Mouse (Mus musculus): ENCODE data around the gene Enho.

The Enho gene

GRCm38 (mm10) chr4:41663614-41664013, 23.5 kb upstream of the Enho start:
- no peak for DNase-seq (ENCODE audit: low spot score in 2 of 2)

GRCm38 (mm10) chr4:41662723-41663122, 22.6 kb upstream of the Enho start:
- no peak for DNase-seq (ENCODE audit: low spot score in 2 of 2)

DNA sequence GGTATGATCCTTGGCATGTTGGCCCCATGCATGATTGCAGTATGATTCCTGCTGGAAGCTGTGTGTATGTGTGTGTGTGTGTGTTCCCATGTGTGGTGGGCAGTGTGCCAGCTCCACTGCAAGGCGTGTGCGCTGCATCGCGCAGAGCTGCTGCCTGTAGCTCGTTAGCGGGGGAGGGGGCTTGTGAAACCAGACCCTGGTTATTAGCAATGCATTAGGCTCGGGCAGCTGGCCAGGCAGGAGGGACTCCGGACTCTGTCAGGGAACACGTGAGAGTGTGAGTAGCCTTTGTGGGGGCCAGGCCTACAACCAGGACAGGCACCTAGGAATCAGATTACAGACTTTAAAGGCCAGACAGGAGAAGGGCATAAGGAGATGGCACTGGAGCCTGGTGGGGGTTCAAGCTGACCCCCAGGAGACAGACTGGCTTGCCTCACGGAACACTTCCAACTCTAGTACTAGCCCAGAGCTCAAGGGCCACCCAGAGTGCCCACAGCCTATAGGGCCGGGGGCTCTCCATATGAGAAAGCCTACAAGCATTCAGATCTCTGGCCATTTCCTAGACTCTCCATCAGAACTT, 20.8 kb upstream of the Enho start:
- no peak for DNase-seq (ENCODE audit: low spot score in 2 of 2)

DNA sequence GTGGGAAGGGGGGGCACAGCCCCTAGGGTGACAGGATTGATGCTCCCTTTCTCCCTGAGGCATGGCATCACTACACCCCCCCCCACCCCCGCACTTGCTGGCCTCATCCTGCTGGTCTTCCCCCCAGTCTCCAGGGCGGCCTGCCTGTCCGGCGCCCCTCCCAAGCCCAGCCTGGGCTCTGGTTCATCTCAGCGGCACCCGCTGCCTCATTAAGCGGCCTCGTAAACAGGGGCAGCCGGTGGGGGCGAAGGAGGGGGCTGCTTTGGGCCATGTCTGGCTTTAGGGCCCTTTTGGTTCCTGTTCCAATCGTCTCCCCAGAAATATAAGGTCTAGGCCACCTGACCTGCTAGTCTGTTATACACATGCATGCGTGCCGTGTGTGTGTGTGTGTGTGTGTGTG, 19.4 kb upstream of the Enho start:
- DNase-seq (ENCODE audit: low spot score in 2 of 2): no peak

- no peak for DNase-seq (ENCODE audit: low spot score in 2 of 2)
Measured at GRCm38 (mm10) chr4:41658566-41659384, 18.7 kb upstream of the Enho start.

DNA sequence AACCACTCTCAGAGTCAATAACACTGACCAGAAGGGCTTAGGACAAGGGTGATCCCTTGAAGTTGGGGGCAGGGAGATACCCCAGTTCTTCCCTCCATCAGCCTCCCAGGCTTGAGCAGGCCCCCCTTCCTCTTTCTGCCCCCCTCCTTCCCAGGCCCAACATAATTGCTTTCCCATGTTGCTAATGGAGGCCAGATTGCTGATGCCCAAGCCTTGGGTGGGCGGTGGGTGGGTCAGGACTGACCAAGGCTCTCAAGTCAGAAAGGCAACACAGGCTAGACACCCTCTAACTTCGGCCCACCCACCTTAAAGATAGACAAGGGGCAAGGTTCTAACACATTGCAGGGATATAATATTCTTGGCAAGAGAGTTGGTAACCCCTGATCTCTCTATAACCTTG, 15.4 kb upstream of the Enho start:
- no peak for DNase-seq (ENCODE audit: low spot score in 2 of 2)

GRCm38 (mm10) chr4:41654217-41654616, 14.1 kb upstream of the Enho start:
- DNase-seq (ENCODE audit: low spot score in 2 of 2): no peak

DNA sequence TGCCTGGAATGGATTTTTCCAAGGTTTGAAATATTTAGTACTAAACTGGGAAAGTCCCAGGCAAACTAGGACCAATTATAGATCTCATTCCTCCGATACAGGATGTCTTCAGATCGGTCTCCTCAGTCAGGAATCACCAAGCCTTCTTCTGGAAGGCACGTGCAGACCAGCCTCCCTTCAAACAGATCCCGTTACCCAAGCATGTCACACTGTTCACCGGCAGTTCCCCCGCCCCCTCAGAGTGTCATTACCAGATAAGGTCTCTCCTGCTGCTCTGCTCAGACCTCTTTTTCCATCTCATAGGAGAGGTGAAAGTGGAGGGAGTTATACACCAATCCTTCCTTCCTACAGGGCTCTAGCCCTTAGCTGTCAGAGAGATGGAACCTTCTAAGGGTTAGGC, 13.6 kb upstream of the Enho start:
- DNase-seq (ENCODE audit: low spot score in 2 of 2): no peak

DNA sequence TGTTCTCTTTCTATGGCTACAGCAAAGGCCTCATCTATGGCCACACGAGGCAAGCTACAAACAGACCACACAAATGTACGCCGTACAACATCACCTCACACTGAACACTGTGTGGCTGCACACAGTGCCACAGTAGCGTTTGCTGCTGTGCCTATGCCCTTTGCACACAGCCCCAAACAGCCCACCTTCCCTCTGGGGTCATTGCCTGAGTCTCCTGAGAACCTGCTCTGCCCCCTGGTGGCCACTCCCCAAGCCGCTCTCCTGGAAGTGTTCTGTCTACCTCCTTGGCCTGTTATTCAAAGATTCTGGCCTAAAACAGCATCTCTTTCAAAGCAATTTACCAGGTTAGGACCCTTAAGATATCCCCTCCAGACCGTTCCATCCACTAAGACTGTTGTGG, 13.2 kb upstream of the Enho start:
- DNase-seq (ENCODE audit: low spot score in 2 of 2): peak; percentile 39 to 65

GRCm38 (mm10) chr4:41648627-41649026, 8.5 kb upstream of the Enho start:
- no peak for DNase-seq (ENCODE audit: low spot score in 2 of 2)

DNA sequence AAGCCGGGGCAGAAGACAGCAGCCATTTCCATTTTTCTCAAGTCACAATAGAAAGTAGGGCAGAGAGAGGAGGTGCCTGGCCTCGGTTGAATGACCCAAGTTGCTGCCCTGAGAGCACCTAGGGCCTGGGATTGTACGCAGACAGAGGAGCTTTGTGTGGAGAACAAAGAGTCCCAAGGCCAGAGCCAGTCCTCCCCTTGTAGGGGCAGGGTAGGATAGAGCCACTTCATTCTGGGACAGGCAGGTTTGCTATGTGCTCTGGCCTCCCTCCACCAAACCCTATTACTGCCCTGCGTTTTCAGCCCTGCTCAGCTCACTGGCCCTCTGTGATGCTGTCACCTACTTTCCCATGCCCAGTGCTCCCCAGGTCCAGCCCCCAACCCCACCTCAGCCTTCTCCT, 8.0 kb upstream of the Enho start:
- no peak for DNase-seq (ENCODE audit: low spot score in 2 of 2)

GRCm38 (mm10) chr4:41645488-41645887, 5.4 kb upstream of the Enho start:
- DNase-seq (ENCODE audit: low spot score in 2 of 2): peak in 1 of 2 experiments; percentile 40

DNA sequence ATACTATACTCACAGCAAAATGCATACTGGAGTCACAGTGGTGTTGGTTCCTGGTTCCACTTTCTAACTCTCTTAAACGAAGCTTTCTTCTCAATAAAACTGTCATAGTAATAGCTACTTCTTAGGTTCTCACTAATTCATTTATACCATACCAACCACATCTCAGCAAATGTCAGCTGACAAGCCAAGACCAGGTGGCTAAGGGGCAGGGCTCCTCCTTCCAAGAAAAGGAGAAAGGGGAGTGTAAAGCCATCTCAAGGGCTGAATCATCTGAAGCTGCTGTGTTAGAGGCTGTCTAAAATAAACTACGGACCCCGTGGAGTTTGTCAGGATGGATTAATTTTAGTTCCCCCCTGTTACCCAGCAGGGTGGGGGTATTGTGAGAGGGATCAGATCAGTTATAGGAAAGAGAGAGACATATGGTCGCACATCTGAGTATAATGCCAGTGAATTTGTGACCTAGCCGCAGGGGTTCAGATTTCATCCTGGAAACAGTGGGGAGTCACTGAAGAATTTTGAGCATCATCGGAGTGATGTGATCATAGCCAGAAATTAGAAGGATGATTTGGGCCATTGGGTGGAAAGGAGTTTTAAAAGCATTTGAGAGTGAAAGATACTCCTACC, 1.2 kb upstream of the Enho start:
- DNase-seq (ENCODE audit: low spot score in 2 of 2): no peak

DNA sequence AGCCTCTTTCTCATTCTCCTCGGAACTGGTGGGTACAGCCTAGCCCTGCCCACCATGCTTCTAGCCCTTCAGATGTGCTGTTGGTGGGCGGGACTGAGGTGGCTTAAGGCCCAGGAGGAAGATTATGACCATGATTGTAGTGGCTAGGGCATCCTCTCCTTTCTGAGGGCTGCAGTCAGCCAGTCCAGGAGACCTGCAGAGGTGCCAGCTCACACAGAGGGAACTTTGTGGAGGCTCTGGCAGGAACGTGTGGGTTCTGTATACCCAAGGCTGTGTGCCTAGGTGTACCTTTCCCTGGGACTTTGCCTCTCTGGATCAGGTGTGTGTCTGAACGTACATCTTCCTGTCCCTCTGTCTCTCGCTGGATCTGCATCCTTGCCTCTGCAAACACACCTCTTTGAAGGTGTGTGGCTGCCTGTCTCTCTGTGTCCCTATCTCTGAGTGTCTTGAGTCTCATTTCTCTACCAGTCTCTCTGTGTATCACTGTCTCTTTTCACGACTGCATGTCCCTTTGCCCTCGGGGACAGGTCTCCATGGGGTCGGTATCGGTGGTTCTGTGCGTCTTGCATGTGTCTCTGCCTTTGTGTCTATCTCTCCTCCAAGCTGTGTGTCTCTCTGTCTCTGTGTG, 796 bp downstream of the Enho start:
- no peak for DNase-seq (ENCODE audit: low spot score in 2 of 2)

- no peak for DNase-seq (ENCODE audit: low spot score in 2 of 2)
Measured at GRCm38 (mm10) chr4:41638828-41639213, 1.3 kb downstream of the Enho start.

GRCm38 (mm10) chr4:41638186-41638731, 1.9 kb downstream of the Enho start:
- DNase-seq (ENCODE audit: low spot score in 2 of 2): no peak

DNA sequence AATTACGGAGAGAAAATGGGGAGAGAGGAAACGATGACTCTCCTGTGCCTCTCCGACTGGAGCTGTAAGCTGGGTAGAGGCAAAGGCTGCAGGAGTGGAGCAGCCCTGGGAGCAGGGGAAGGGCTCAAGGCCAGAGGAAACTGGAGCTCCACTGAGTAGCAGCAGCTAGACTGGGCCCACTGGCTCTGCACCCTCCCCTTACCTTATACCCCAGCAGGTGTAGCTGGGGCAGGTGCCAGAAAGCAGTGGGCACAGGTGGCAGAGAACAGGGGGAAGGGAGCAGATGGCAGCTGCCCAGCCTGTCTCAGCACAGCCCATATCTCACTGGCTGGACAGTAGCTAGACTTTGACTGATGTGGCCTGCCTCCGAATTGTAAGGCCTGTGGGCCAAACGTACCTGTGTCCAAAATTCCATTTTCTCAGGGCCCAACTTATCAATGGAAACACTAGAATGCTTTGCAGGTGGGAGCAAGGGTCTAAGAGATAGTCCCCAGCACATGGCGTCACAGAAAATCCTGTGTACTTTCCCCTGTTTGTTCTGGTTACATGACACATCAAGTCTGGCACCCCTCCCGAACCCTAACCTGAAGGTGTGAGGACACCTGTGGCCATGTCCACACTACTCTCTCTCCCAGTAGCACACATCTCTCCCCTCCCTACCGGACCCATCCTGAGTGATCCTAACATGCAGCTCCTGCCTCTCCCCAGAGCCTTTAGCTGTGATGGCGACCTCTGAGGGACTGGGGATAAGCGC, 3.1 kb downstream of the Enho start:
- DNase-seq (ENCODE audit: low spot score in 2 of 2): no peak

DNA sequence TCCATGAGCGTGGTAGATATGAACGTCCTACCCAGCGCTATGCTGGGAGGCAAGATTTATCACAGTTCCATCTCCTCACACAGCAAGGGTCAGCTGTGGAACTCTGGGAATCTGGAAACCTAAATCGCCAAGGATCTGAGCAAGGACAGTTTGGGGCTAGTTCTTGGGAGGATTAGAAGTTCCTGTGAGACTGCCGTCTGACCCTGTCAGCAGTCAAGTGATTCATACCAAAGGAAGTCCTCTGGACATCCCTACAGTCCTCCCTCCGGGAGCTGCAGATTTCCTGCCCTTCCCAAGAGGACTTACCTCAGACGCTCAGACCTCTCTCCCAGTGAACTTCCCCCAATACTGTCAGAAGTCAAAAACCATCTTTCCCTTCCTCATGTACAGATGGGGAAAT, 3.8 kb downstream of the Enho start:
- DNase-seq (ENCODE audit: low spot score in 2 of 2): no peak

DNA sequence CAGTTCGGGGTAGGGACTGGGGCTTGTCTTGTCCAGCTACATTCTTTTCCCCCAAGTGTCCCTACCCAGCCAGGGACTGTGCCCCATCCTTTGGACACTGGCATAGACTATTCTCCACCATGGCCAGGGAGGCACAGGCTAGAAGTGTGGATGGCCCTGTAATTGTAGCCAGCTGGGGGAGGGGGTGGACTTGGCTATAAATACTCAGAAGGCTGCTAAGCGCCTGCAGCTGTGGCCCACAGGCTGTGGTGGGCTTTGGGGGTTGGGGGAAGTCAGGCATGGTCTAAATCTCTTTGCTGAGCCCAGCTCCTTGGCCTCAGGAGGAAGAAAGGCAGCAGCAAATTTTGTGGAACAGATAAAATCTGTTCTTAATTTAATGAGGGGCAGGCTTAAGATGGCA, 4.2 kb downstream of the Enho start:
- no peak for DNase-seq (ENCODE audit: low spot score in 2 of 2)

DNA sequence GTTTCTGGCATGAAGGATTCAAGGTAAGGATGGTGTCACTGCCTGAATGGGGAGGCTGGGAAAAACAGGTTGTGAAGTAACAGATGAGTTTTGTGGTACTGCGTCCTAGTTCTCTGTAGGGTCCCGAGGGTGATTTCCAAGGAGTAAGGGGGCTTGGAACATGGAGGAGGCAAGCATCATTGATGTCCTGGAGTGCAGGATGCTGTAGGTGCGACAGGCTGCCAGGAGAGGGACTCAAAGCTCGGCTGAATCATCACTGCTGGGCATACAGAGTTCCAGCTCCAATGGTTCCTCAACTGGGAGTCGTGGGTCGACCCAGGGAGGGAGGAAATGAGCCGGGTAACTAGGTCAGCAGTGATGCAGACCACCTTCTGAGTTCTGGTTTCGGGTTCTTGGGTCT, 4.9 kb downstream of the Enho start:
- DNase-seq (ENCODE audit: low spot score in 2 of 2): no peak

GRCm38 (mm10) chr4:41634631-41635030, 5.5 kb downstream of the Enho start:
- DNase-seq (ENCODE audit: low spot score in 2 of 2): no peak

- DNase-seq (ENCODE audit: low spot score in 2 of 2): no peak
Measured at GRCm38 (mm10) chr4:41633001-41633400, 7.1 kb downstream of the Enho start.

Measured in frontal cortex, postnatal 14 days (tissue).